In genomic region chr19:22823491-22823981, GRCm38 (mm10) we compare ENCODE assay signal across 16 mouse cellular contexts.
DNase-seq lines count a peak whose midpoint lies in the region; ATAC-seq and TF ChIP-seq lines count a peak whose summit lies in the region.
"Had no signal": no experiment of that assay in that cellular context is flagged by ENCODE, and none has a peak within 500 bp of the region (broad histone marks: within the 10 kb centered on the region; RNA-seq: fewer than 3 reads in every experiment).

No protein-coding gene starts in this region.

- intact Hi-C loops in gastrocnemius, postnatal 36 days (cut with DNase I), result no loop called here
- intact Hi-C loops in heart, postnatal 36 days (cut with DNase I), result no loop called here

- H3K4me1 ChIP-seq in ES-E14 (ENCODE audit: control insufficient read depth in 2 of 2, insufficient read depth in 2 of 2, low read length in 2 of 2, poor library complexity in 1 of 2), result peaks cover 8 to 9% of the 10 kb centered on the region in 2 experiments
- H3K4me1 ChIP-seq in forebrain, embryonic 12.5 days, result peaks cover 27% of the 10 kb centered on the region
- H3K4me1 ChIP-seq in midbrain, embryonic 14.5 days (ENCODE audit: control insufficient read depth, insufficient read depth, low read length), result no peaks in the 10 kb centered on the region
- H3K4me1 ChIP-seq: heart, embryonic 15.5 days; limb, embryonic 15.5 days had no signal

- peak; percentile 59 for DNase-seq in ES-E14 (ENCODE audit: low read depth, low spot score)
- DNase-seq in brain, embryonic 14.5 days (ENCODE audit: low read depth), result peak; percentile 71
- peak; percentile 22 for DNase-seq in midbrain, embryonic 14.5 days
- no peak for DNase-seq in cerebellum, adult 9-11 months
- DNase-seq in gastrocnemius, postnatal 36 days, result no peak
- no peak for DNase-seq in heart, postnatal 36 days
- DNase-seq: adrenal gland, postnatal 36 days; kidney, postnatal 4 days; lung, embryonic 14.5 days; thymus, postnatal 25 days had no signal

- H3K4me2 ChIP-seq in forebrain, embryonic 12.5 days, result peak overlapping the region; percentile 17
- no peak overlapping the region for H3K4me2 ChIP-seq in midbrain, embryonic 14.5 days (ENCODE audit: low read length)
- H3K4me2 ChIP-seq: heart, embryonic 15.5 days; limb, embryonic 15.5 days; lung, embryonic 14.5 days had no signal

- no peaks in the 10 kb centered on the region for H3K36me3 ChIP-seq in ES-E14 (ENCODE audit: control insufficient read depth, insufficient read depth, low read length, poor library complexity, severe bottlenecking)
- no peaks in the 10 kb centered on the region for H3K36me3 ChIP-seq in forebrain, embryonic 12.5 days (replicated peaks)
- no peaks in the 10 kb centered on the region for H3K36me3 ChIP-seq in midbrain, embryonic 14.5 days (ENCODE audit: control insufficient read depth, insufficient read depth, low read length)
- H3K36me3 ChIP-seq: heart, embryonic 15.5 days; limb, embryonic 15.5 days had no signal

- no peak overlapping the region for H3K27ac ChIP-seq in ES-E14 (ENCODE audit: insufficient read depth, low read depth, low read length, poor library complexity, severe bottlenecking)
- H3K27ac ChIP-seq in forebrain, embryonic 12.5 days, result no peak overlapping the region
- no peak overlapping the region for H3K27ac ChIP-seq in midbrain, embryonic 14.5 days (replicated peaks; ENCODE audit: low read depth, low read length)
- H3K27ac ChIP-seq: heart, embryonic 15.5 days; left cerebral cortex, adult 2 months; limb, embryonic 15.5 days had no signal

- no peaks in the 10 kb centered on the region for H3K9me3 ChIP-seq in ES-E14 (ENCODE audit: control insufficient read depth, insufficient read depth, low read depth, low read length)
- no peaks in the 10 kb centered on the region for H3K9me3 ChIP-seq in forebrain, embryonic 12.5 days
- H3K9me3 ChIP-seq in midbrain, embryonic 14.5 days (ENCODE audit: control insufficient read depth, low read length), result no peaks in the 10 kb centered on the region
- H3K9me3 ChIP-seq: heart, embryonic 15.5 days; limb, embryonic 15.5 days had no signal

- WGBS in forebrain, embryonic 12.5 days, result 14% methylated on average over 9 of the region's 9 CpGs
- 13% methylated on average over 9 of the region's 9 CpGs for WGBS in midbrain, embryonic 14.5 days

- peaks cover 5% of the 10 kb centered on the region; the same call in 1 of the 2 replicates for H3K27me3 ChIP-seq in forebrain, embryonic 12.5 days
- H3K27me3 ChIP-seq in midbrain, embryonic 14.5 days (ENCODE audit: control insufficient read depth, insufficient read depth, low read length), result 0 out of 2 replicates have a peak, but pooled peaks cover 5% of the 10 kb centered on the region
- H3K27me3 ChIP-seq: heart, embryonic 15.5 days; limb, embryonic 15.5 days had no signal

- no peak overlapping the region for H3K9ac ChIP-seq in ES-E14 (ENCODE audit: insufficient read depth, low read depth, low read length, poor library complexity, severe bottlenecking)
- H3K9ac ChIP-seq in forebrain, embryonic 12.5 days, result no peak overlapping the region
- H3K9ac ChIP-seq in midbrain, embryonic 14.5 days (replicated peaks; ENCODE audit: low read length), result no peak overlapping the region
- H3K9ac ChIP-seq: heart, embryonic 15.5 days; limb, embryonic 15.5 days; lung, embryonic 14.5 days had no signal

- H3K4me3 ChIP-seq in ES-E14 (ENCODE audit: insufficient read depth in 1 of 2, low read depth in 1 of 2, low read length in 2 of 2, poor library complexity in 1 of 2, severe bottlenecking in 1 of 2), result peak overlapping the region in 1 of 2 experiments; percentile 20; a peak in 1 of 4 replicates
- H3K4me3 ChIP-seq in forebrain, embryonic 12.5 days (replicated peaks), result no peak overlapping the region
- H3K4me3 ChIP-seq in midbrain, embryonic 14.5 days (replicated peaks; ENCODE audit: low read depth, low read length), result no peak overlapping the region
- H3K4me3 ChIP-seq: heart, embryonic 15.5 days; left cerebral cortex, adult 2 months; limb, embryonic 15.5 days had no signal

- no peak for TF ChIP-seq POLR2A in brain, embryonic 14.5 days (IDR thresholded peaks at IDR 0.05; ENCODE audit: borderline replicate concordance, extremely low read depth, insufficient read depth, insufficient read length, poor library complexity, severe bottlenecking)

- TF ChIP-seq CTCF in brain, embryonic 14.5 days (IDR thresholded peaks at IDR 0.05; ENCODE audit: borderline replicate concordance, extremely low read depth, insufficient read depth, insufficient read length), result no peak

- in situ Hi-C loops in ES-E14 (cut with MboI; ENCODE audit: low sequenced_read_pairs in 2 of 2, unreplicated experiment in 2 of 2), result no loop called here

- ATAC-seq in forebrain, embryonic 12.5 days (ENCODE audit: low FRiP score), result peak; percentile 78
- peak; percentile 43; the same call in 1 of the 2 replicates for ATAC-seq in midbrain, embryonic 14.5 days (ENCODE audit: low FRiP score, low TSS enrichment)
- ATAC-seq: CD4-positive, CD25-positive, alpha-beta regulatory T cell, adult 4 months; intestine, embryonic 16.5 days had no signal

TF ChIP-seq in ES-E14, 5 proteins besides CTCF, POLR2A, EP300 and RAD21:
- TF ChIP-seq ZNF384 (IDR thresholded peaks at IDR 0.05; ENCODE audit: low read depth, low read length) (no peak), MAFK (IDR thresholded peaks at IDR 0.05; ENCODE audit: insufficient read depth, low read depth, low read length) (no peak), CHD2 (IDR thresholded peaks at IDR 0.05; ENCODE audit: low read depth, low read length) (no peak; the same call in 1 of the 2 replicates), HCFC1 (IDR thresholded peaks at IDR 0.05; ENCODE audit: borderline replicate concordance, insufficient read depth, low read length) (no peak), ZC3H11A (IDR thresholded peaks at IDR 0.05; ENCODE audit: borderline replicate concordance, low read depth, low read length) (no peak)
TF ChIP-seq in ES-E14: peak in this region for 0.

Comparison
In these comparisons a context has a peak if more than half of its experiments do, and no peak if none do; other contexts are left out.
1. DNase-seq: peak in ES-E14 (single experiment), brain, embryonic 14.5 days (single experiment) and midbrain, embryonic 14.5 days (single experiment); none in cerebellum, adult 9-11 months (single experiment), gastrocnemius, postnatal 36 days (0 of 2) and heart, postnatal 36 days (0 of 2).